Mouse (Mus musculus) stomach, postnatal 0 days (tissue): Measurements from ENCODE around the gene Osgep. TPM values are rescaled to one million over a fixed set of nuclear protein-coding genes. Genes with fewer than 3 reads are reported as not detected.

Source experiments
- ATAC-seq: fragments of 200-750 bp; cut with Nextera tagmentation; 2 replicates; pipeline ENCODE4 v1.8.0; 2017; ENCODE audit not compliant: low FRiP score, low TSS enrichment
- DNase-seq: peaks from one replicate; pipeline ENCODE4 v3.0.0-alpha.2; 2016; ENCODE audit warnings: low spot score
- H3K27ac ChIP-seq: fragments of 300-500 bp; sonication (generic); replicated peaks from 2 replicates; pipeline ENCODE4 v1.5.1; 2014; ENCODE audit warnings: mild to moderate bottlenecking, control low read depth
- H3K27me3 ChIP-seq: fragments of 300-500 bp; sonication (generic); 2 replicates; pipeline ENCODE4 v1.6.1; 2014; ENCODE audit warnings: low read length; ENCODE audit not compliant: control insufficient read depth, insufficient read depth
- H3K36me3 ChIP-seq: fragments of 300-500 bp; sonication (generic); 2 replicates; pipeline ENCODE4 v1.6.1; 2014; ENCODE audit warnings: low read length, mixed read lengths; ENCODE audit not compliant: control insufficient read depth, insufficient read depth
- H3K4me1 ChIP-seq: fragments of 300-500 bp; sonication (generic); replicated peaks from 2 replicates; pipeline ENCODE4 v1.6.1; 2014; ENCODE audit warnings: antibody characterized with exemption; ENCODE audit not compliant: control insufficient read depth, insufficient read depth
- H3K4me2 ChIP-seq: fragments of 300-500 bp; sonication (generic); replicated peaks from 2 replicates; pipeline ENCODE4 v1.6.1; 2014; ENCODE audit warnings: low read depth, mild to moderate bottlenecking, control low read depth, moderate library complexity
- H3K4me3 ChIP-seq: fragments of 300-500 bp; sonication (generic); 2 replicates; pipeline ENCODE4 v1.5.1; 2014; ENCODE audit warnings: low read depth, low read length, control low read depth
- H3K9ac ChIP-seq: fragments of 300-500 bp; sonication (generic); 2 replicates; pipeline ENCODE4 v1.6.1; 2014; ENCODE audit warnings: mild to moderate bottlenecking, low read length, control low read depth, mixed read lengths
- H3K9me3 ChIP-seq: fragments of 300-500 bp; sonication (generic); 2 replicates; pipeline ENCODE4 v1.6.1; 2016; ENCODE audit warnings: low read length; ENCODE audit not compliant: control insufficient read depth
- CTCF ChIP-seq: IDR thresholded peaks from 2 replicates; pipeline ENCODE4 v1.5.1; 2016; ENCODE audit warnings: antibody characterized with exemption, low read depth, mild to moderate bottlenecking, moderate library complexity
- EP300 ChIP-seq: optimal IDR thresholded peaks from 2 replicates; pipeline ENCODE3; 2016; ENCODE audit warnings: antibody characterized with exemption
- WGBS: fragments of 180-500 bp; shearing (Covaris S2); extraction: QIAGEN DNeasy Blood & Tissue Kit; methylation state at CpG from one replicate; pipeline ENCODE4 v1.1.7; 2014; 5-methylcytosine and 5-hydroxymethylcytosine counted together
- polyA plus RNA-seq: library from polyadenylated mRNA; unstranded; fragments of >200 nt; fragmentation: Nextera tagmentation; extraction: Ambion mirVana; gene quantifications from 2 replicates; pipeline ENCODE4 v1.2.1, GENCODE M21; 2015

Gene Osgep
- polyA plus RNA-seq, 1 experiment from 2014 or later, result 69.4 TPM

GRCm38 (mm10) chr14:50897374-50897765 lies 27.3 kb downstream of the Osgep start, which contains the start of gene Klhl33:
Klhl33 (minus strand) TSS chr14:50897507.
- Histone ChIP-seq H3K4me2 (peak within 1 kb of the TSS; percentile 69), H3K9me3 (no peaks in the 10 kb centered on the region), H3K27ac (peak within 1 kb of the TSS; percentile 67; the same call in 1 of the 2 replicates), H3K36me3 (no peaks in the 10 kb centered on the region), H3K4me1 (0 out of 2 replicates have a peak, but pooled peaks cover 3% of the 10 kb centered on the region), H3K27me3 (no peaks in the 10 kb centered on the region), H3K4me3 (peak within 1 kb of the TSS; percentile 39), H3K9ac (peak within 1 kb of the TSS; percentile 63)
- no peak for ATAC-seq
- DNase-seq, result no peak
- 58% methylated on average over 7 of the region's 7 CpGs for WGBS
- TF ChIP-seq CTCF, result no peak
- TF ChIP-seq EP300, result no peak

GRCm38 (mm10) chr14:50896747-50897373 lies 27.8 kb downstream of the Osgep start:
- H3K36me3 ChIP-seq, result no peaks in the 10 kb centered on the region
- DNase-seq (no peak), ATAC-seq (no peak)
- peak overlapping the region; percentile 67; the same call in 1 of the 2 replicates for H3K27ac ChIP-seq
- H3K4me2 ChIP-seq, result peak overlapping the region; percentile 69
- H3K4me3 ChIP-seq, result peak overlapping the region; percentile 39
- 0 out of 2 replicates have a peak, but pooled peaks cover 3% of the 10 kb centered on the region for H3K4me1 ChIP-seq
- H3K9ac ChIP-seq, result peak overlapping the region; percentile 63
- no peak for TF ChIP-seq EP300
- no peak for TF ChIP-seq CTCF
- 25% methylated on average over 23 of the region's 23 CpGs for whole genome bisulfite sequencing
- H3K9me3 ChIP-seq, result no peaks in the 10 kb centered on the region
- H3K27me3 ChIP-seq, result no peaks in the 10 kb centered on the region

DNA sequence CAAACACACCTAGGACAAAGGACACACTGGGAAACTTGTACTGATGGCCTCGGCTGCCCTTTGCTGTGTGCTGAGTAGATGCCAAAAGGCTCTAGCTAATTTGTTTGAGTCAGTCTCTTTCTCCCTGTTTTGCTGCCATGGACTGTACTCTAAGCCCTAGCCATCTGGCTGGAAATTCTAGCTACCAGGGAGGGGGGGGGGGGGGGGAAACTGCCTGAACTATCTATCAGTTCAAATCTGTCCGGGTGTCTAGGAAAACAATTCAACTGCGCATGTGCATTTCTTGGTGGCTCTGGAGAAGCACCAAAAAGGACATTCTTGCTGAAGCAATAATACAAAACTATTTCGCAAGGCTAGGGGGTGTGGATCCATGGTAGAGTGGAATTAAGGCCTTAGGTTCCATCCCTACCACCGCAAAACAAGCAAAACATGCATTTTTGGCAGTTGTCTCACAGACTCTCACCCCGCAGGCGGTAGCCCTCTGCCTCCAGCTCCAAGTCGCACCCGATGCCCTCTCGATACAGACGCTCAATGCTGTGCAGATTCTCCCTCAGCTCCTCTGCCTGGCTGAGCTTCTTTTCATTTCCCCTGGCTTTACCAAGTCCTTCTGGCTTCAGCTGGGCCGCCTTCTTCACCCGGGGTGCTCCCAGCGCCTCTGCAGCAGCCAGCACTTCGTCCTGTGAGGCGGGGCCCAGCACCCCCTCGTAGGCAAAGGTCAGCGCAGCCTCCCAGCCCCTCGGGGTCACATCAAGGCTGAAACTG lies 28.5 kb downstream of the Osgep start:
- peak overlapping the region; percentile 69 for H3K4me2 ChIP-seq
- peak overlapping the region; percentile 63 for H3K9ac ChIP-seq
- 0 out of 2 replicates have a peak, but pooled peaks cover 3% of the 10 kb centered on the region for H3K4me1 ChIP-seq
- DNase-seq, result peak; percentile 21
- H3K9me3 ChIP-seq, result no peaks in the 10 kb centered on the region
- peak; percentile 71; the same call in 1 of the 2 replicates for ATAC-seq
- no peaks in the 10 kb centered on the region for H3K36me3 ChIP-seq
- no peaks in the 10 kb centered on the region for H3K27me3 ChIP-seq
- TF ChIP-seq CTCF, result no peak
- TF ChIP-seq EP300, result no peak
- WGBS, result 13% methylated on average over 19 of the region's 19 CpGs
- peak overlapping the region; percentile 67; the same call in 1 of the 2 replicates for H3K27ac ChIP-seq
- H3K4me3 ChIP-seq, result peak overlapping the region; percentile 39

DNA sequence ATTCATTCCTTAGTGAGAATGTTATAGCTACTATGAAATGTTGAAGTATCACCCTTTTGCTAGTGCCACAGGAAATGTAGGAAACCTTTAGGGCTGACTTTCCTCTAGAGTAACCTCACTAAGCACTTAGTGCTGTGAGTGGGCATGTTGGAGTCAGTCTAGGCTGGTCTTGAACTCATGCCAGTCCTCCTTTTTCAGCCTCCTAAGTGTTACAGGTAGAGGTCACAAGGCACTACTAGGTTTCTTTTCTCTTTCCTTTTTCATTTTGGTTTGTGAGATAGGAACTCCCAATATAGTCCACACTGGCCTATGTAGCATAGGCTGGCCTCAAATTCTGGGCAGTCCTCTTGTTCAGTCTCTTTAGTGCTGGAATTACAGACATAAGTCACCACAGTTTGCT lies 29.3 kb downstream of the Osgep start:
- Histone ChIP-seq H3K4me3 (no peak overlapping the region), H3K4me1 (0 out of 2 replicates have a peak, but pooled peaks cover 3% of the 10 kb centered on the region), H3K27me3 (no peaks in the 10 kb centered on the region), H3K4me2 (no peak overlapping the region), H3K27ac (no peak overlapping the region), H3K9ac (no peak overlapping the region), H3K9me3 (no peaks in the 10 kb centered on the region), H3K36me3 (no peaks in the 10 kb centered on the region)
- TF ChIP-seq CTCF, result no peak
- no peak for TF ChIP-seq EP300
- ATAC-seq, result no peak
- no peak for DNase-seq

- 61% methylated on average over 22 of the region's 22 CpGs for WGBS
- H3K27me3 ChIP-seq, result no peaks in the 10 kb centered on the region
- TF ChIP-seq CTCF (no peak), EP300 (no peak)
- H3K36me3 ChIP-seq, result no peaks in the 10 kb centered on the region
- ATAC-seq, result no peak
- no peak overlapping the region for H3K27ac ChIP-seq
- H3K9ac ChIP-seq, result no peak overlapping the region
- no peak for DNase-seq
- H3K9me3 ChIP-seq, result no peaks in the 10 kb centered on the region
- no peak overlapping the region for H3K4me2 ChIP-seq
- no peak overlapping the region for H3K4me3 ChIP-seq
- H3K4me1 ChIP-seq, result 0 out of 2 replicates have a peak, but pooled peaks cover 3% of the 10 kb centered on the region
These were observed 31.9 kb downstream of the Osgep start for GRCm38 (mm10) chr14:50892541-50893459.
